Mouse (Mus musculus): ENCODE results near the gene Gm17617. TPM values are rescaled to one million over a fixed set of nuclear protein-coding genes. Genes with fewer than 3 reads are reported as not detected.

Gm17617 gene
- polyA plus RNA-seq, 1 experiment from 2014 or later = not detected

DNA sequence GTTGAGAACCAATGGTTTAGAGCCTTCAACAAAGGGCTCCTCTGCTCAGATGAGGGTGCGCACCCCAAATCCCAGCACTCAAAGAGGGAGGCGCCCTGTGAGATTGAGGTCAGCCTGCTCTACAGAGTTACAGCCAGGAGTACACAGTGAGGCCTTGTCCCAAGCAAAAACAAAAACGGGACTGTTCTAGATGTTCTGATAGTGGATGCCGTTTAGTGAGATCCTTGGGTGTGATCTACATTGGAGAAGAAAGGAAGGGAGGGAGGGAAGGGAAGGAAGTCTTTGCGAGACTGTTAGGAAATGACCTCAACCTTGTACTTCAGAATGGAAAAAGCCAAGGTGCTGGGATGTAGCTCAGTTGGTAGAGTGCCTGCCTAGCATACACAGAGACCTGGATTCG, 42.9 kb upstream of the Gm17617 start:
- WGBS = 82% methylated on average over 6 of the region's 6 CpGs
- Histone ChIP-seq H3K27me3 (replicated peaks; ENCODE audit: control insufficient read depth, insufficient read depth, low read length) (no peaks in the 10 kb centered on the region), H3K4me2 (replicated peaks; ENCODE audit: low read depth) (no peak overlapping the region), H3K9me3 (ENCODE audit: control insufficient read depth) (no peaks in the 10 kb centered on the region), H3K4me3 (ENCODE audit: low read depth, low read length) (no peak overlapping the region), H3K9ac (ENCODE audit: low read depth, low read length) (no peak overlapping the region), H3K4me1 (replicated peaks; ENCODE audit: control insufficient read depth, insufficient read depth, low read length) (no peaks in the 10 kb centered on the region), H3K27ac (ENCODE audit: low read depth, low read length) (no peak overlapping the region), H3K36me3 (ENCODE audit: control insufficient read depth, insufficient read depth) (no peaks in the 10 kb centered on the region)
- no peak for ATAC-seq
- no peak for TF ChIP-seq CTCF (IDR thresholded peaks at IDR 0.05; ENCODE audit: low read depth)

DNA sequence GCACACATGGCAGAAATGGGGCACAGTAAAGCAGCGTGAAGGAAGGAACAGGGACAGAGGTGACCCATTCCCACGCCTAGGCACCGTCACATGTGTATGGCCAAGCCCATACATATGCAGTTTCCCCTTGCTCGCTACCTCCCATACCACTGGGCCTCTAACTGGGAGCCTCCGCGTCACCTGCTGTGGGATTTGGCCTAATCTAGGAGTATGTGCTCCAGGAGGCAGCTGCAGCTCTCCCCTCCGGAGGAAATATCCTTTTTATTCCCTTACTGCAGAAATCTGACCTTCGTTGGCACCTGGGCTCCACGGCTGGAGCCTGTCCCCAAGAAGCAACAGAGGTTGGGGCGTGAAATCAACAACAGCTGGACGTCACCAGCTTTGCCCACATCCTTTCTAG, 41.0 kb upstream of the Gm17617 start:
- 80% methylated on average over 11 of the region's 11 CpGs for WGBS
- no peak for ATAC-seq
- no peak overlapping the region for H3K9ac ChIP-seq (ENCODE audit: low read depth, low read length)
- H3K9me3 ChIP-seq (ENCODE audit: control insufficient read depth) = no peaks in the 10 kb centered on the region
- H3K4me1 ChIP-seq (replicated peaks; ENCODE audit: control insufficient read depth, insufficient read depth, low read length) = no peaks in the 10 kb centered on the region
- H3K27ac ChIP-seq (ENCODE audit: low read depth, low read length) = no peak overlapping the region
- no peak overlapping the region for H3K4me2 ChIP-seq (replicated peaks; ENCODE audit: low read depth)
- H3K36me3 ChIP-seq (ENCODE audit: control insufficient read depth, insufficient read depth) = no peaks in the 10 kb centered on the region
- no peak overlapping the region for H3K4me3 ChIP-seq (ENCODE audit: low read depth, low read length)
- TF ChIP-seq CTCF (IDR thresholded peaks at IDR 0.05; ENCODE audit: low read depth) = no peak
- no peaks in the 10 kb centered on the region for H3K27me3 ChIP-seq (replicated peaks; ENCODE audit: control insufficient read depth, insufficient read depth, low read length)

DNA sequence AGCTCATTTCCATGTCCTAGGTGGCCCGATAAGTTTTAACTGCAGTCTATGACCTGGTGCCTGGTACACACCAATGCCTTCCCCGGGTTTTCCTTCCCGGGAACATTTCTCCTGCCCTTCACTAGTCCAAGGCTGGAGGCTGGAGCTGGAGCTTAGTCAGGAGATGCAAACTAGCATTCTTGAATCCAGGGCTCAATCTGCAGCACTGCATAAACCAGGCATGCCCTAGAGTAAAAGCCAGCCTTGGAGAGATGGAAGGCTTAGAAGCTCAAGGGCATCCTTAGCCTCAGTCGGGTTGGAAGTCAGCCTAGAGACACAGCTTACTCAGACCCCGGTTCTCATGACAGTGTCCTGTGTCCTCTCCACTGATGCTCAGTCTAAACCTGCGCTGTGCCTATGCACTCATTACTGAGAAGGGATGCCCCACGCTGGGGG, 39.0 kb upstream of the Gm17617 start:
- H3K4me3 ChIP-seq (ENCODE audit: low read depth, low read length) = 0 out of 2 replicates have a peak overlapping the region, but pooled peaks have one; percentile 15
- H3K9ac ChIP-seq (ENCODE audit: low read depth, low read length) = no peak overlapping the region
- no peaks in the 10 kb centered on the region for H3K36me3 ChIP-seq (ENCODE audit: control insufficient read depth, insufficient read depth)
- no peak for TF ChIP-seq CTCF (IDR thresholded peaks at IDR 0.05; ENCODE audit: low read depth)
- no peaks in the 10 kb centered on the region for H3K4me1 ChIP-seq (replicated peaks; ENCODE audit: control insufficient read depth, insufficient read depth, low read length)
- no peaks in the 10 kb centered on the region for H3K27me3 ChIP-seq (replicated peaks; ENCODE audit: control insufficient read depth, insufficient read depth, low read length)
- no peak overlapping the region for H3K27ac ChIP-seq (ENCODE audit: low read depth, low read length)
- no peaks in the 10 kb centered on the region for H3K9me3 ChIP-seq (ENCODE audit: control insufficient read depth)
- peak overlapping the region; percentile 55 for H3K4me2 ChIP-seq (replicated peaks; ENCODE audit: low read depth)
- WGBS = 49% methylated on average over 7 of the region's 7 CpGs
- no peak for ATAC-seq

DNA sequence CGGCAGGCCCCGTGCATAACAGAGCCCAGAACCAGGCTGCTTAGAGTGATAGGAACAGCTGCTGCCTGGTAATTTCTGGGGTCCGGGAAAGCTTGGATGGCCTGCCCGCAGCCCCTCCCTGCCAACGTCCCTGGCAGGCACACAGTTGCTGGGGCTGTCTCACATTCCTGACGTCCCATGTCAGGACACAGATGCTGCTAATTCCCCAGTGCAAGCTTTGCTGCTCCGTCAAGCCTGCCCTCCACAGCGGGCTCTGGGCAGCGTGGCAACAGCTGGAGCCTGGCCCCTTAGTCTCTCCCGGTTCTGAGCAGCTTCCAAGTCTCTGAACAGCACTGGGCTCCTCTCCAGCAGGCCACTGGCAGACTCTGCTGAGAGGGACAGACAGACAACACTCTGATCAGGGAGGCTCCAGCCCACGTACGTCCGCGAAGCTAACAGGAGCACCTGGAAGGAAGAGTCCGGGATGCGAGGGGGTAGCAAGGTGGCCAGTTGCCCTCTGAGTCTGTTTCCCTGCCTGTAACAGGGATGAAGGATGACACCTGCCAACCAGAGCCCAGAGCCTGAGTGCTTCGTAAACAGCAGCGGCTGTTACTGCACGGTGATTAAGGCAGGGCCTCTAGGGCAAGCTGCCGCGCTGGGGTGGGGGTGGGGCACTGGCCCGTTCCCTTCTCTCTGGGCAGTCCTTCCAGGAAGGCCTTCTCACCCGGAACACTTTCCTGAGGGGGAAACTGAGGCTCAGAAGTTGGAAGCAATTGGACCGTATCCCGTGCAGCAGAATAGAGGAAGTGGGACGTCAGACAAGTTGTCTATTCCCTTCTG, 38.4 kb upstream of the Gm17617 start:
- no peaks in the 10 kb centered on the region for H3K4me1 ChIP-seq (replicated peaks; ENCODE audit: control insufficient read depth, insufficient read depth, low read length)
- no peak overlapping the region for H3K9ac ChIP-seq (ENCODE audit: low read depth, low read length)
- peak; percentile 45 for ATAC-seq
- no peaks in the 10 kb centered on the region for H3K27me3 ChIP-seq (replicated peaks; ENCODE audit: control insufficient read depth, insufficient read depth, low read length)
- H3K4me2 ChIP-seq (replicated peaks; ENCODE audit: low read depth) = peak overlapping the region; percentile 55
- no peaks in the 10 kb centered on the region for H3K9me3 ChIP-seq (ENCODE audit: control insufficient read depth)
- no peak overlapping the region; the same call in 1 of the 2 replicates for H3K27ac ChIP-seq (ENCODE audit: low read depth, low read length)
- 17% methylated on average over 26 of the region's 26 CpGs for WGBS
- H3K36me3 ChIP-seq (ENCODE audit: control insufficient read depth, insufficient read depth) = no peaks in the 10 kb centered on the region
- H3K4me3 ChIP-seq (ENCODE audit: low read depth, low read length) = peak overlapping the region; percentile 15; the same call in 1 of the 2 replicates
- TF ChIP-seq CTCF (IDR thresholded peaks at IDR 0.05; ENCODE audit: low read depth) = no peak

DNA sequence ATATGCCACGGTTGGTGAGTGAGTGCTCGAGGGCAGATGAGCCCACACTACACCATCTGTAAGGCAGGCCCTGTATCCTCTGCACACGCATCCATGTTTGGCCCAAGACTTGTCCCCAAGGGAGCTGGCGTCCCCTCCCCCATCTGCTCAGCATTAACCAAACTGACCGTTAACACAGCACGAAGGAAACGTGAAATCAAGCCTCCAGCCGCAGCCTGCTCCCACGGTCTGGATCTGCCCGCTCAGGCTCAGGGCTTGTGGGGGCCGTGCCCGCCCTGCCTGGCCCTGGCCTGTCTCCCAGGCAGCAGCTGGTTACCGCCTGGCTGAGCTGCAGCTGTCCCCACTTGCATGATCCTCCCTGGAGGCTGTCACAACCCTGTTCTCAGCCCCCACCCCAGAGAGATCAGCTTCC, 35.6 kb upstream of the Gm17617 start:
- WGBS = 64% methylated on average over 13 of the region's 13 CpGs
- no peaks in the 10 kb centered on the region for H3K4me1 ChIP-seq (replicated peaks; ENCODE audit: control insufficient read depth, insufficient read depth, low read length)

DNA sequence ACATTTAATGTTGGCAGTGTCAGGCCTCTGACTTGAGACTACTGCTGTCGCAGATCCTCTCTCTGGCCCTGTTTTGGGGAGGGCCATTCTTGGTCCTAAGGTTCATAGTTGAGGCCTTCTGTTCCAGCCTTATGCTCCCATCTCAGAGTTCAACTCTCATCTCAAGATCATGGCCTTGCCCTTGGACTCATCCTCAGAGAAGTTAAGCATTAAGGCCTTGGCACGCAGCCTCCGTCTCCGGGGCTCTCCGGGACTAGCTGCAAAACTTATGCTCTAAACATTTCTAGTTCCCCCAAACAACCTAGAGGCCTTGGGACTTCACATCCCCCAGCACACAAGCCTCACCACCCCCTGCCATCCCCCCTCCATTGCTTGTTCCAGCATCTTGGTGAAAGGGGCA, 34.9 kb upstream of the Gm17617 start:
- WGBS = 83% methylated on average over 5 of the region's 5 CpGs

More for the DNA sequence above, 35.6 kb upstream of the Gm17617 start:
- Histone ChIP-seq H3K4me3 (ENCODE audit: low read depth, low read length) (no peak overlapping the region), H3K9me3 (ENCODE audit: control insufficient read depth) (no peaks in the 10 kb centered on the region), H3K36me3 (ENCODE audit: control insufficient read depth, insufficient read depth) (0 out of 2 replicates have a peak, but pooled peaks cover 6% of the 10 kb centered on the region), H3K9ac (ENCODE audit: low read depth, low read length) (no peak overlapping the region), H3K4me2 (replicated peaks; ENCODE audit: low read depth) (no peak overlapping the region), H3K27me3 (replicated peaks; ENCODE audit: control insufficient read depth, insufficient read depth, low read length) (no peaks in the 10 kb centered on the region), H3K27ac (ENCODE audit: low read depth, low read length) (no peak overlapping the region)
- TF ChIP-seq CTCF (IDR thresholded peaks at IDR 0.05; ENCODE audit: low read depth) = no peak
- ATAC-seq = no peak

More for the DNA sequence above, 34.9 kb upstream of the Gm17617 start:
- no peak for ATAC-seq
- no peak overlapping the region for H3K4me2 ChIP-seq (replicated peaks; ENCODE audit: low read depth)
- H3K9me3 ChIP-seq (ENCODE audit: control insufficient read depth) = no peaks in the 10 kb centered on the region
- no peaks in the 10 kb centered on the region for H3K4me1 ChIP-seq (replicated peaks; ENCODE audit: control insufficient read depth, insufficient read depth, low read length)
- no peak overlapping the region for H3K9ac ChIP-seq (ENCODE audit: low read depth, low read length)
- no peak overlapping the region for H3K4me3 ChIP-seq (ENCODE audit: low read depth, low read length)
- no peaks in the 10 kb centered on the region for H3K27me3 ChIP-seq (replicated peaks; ENCODE audit: control insufficient read depth, insufficient read depth, low read length)
- no peak for TF ChIP-seq CTCF (IDR thresholded peaks at IDR 0.05; ENCODE audit: low read depth)
- H3K27ac ChIP-seq (ENCODE audit: low read depth, low read length) = no peak overlapping the region
- 0 out of 2 replicates have a peak, but pooled peaks cover 6% of the 10 kb centered on the region for H3K36me3 ChIP-seq (ENCODE audit: control insufficient read depth, insufficient read depth)

Measured in intestine, postnatal 0 days (tissue).